Mouse (Mus musculus) E14TG2a.4 (cell line): ENCODE data around the gene Hyal3.

Experiments
- H3K27me3 ChIP-seq: 2 replicates; pipeline ENCODE4 v1.6.1; 2014; ENCODE audit warnings: low read length, control low read depth; ENCODE audit not compliant: insufficient read depth
- H3K36me3 ChIP-seq: 2 replicates; pipeline ENCODE4 v1.6.1; 2014; ENCODE audit warnings: low read length, control low read depth; ENCODE audit not compliant: insufficient read depth
- H3K4me1 ChIP-seq: replicated peaks from 2 replicates; pipeline ENCODE4 v1.6.1; 2014; ENCODE audit warnings: low read depth, low read length, control low read depth
- H3K4me3 ChIP-seq: replicated peaks from 2 replicates; pipeline ENCODE4 v1.5.1; 2014; ENCODE audit warnings: mild to moderate bottlenecking, low read length
- H3K9me3 ChIP-seq: 2 replicates; pipeline ENCODE4 v1.6.1; 2014; ENCODE audit warnings: low read length, control low read depth
- CTCF ChIP-seq: conservative IDR thresholded peaks from 2 replicates; pipeline ENCODE4 v1.5.1; 2014; ENCODE audit warnings: low read length
- NANOG ChIP-seq: IDR thresholded peaks from 2 replicates; pipeline ENCODE4 v1.6.1; 2014; ENCODE audit warnings: borderline replicate concordance, low read length, mixed read lengths
- POU5F1 ChIP-seq: IDR thresholded peaks from 2 replicates; pipeline ENCODE4 v1.6.1; 2014; ENCODE audit warnings: low read length, borderline replicate concordance

Gene Hyal3

GRCm38 (mm10) chr9:107541474-107542351, 38.9 kb upstream of the Hyal3 start, which contains the start of the genes Cyb561d2 and Nprl2:
Gene Cyb561d2, minus strand, starts transcription at chr9:107542193.
Gene Nprl2, plus strand, starts transcription at chr9:107542226.
- TF ChIP-seq POU5F1 = no peak
- TF ChIP-seq CTCF = no peak
- no peak for TF ChIP-seq NANOG
- H3K36me3 ChIP-seq = peaks cover 58% of the 10 kb centered on the region
- H3K9me3 ChIP-seq = no peaks in the 10 kb centered on the region
- H3K4me3 ChIP-seq = peak within 1 kb of the TSS; percentile 88
- peaks cover 71% of the 10 kb centered on the region for H3K4me1 ChIP-seq
- H3K27me3 ChIP-seq = no peaks in the 10 kb centered on the region

GRCm38 (mm10) chr9:107542352-107542686, 38.3 kb upstream of the Hyal3 start:
- peaks cover 72% of the 10 kb centered on the region for H3K4me1 ChIP-seq

GRCm38 (mm10) chr9:107542721-107543120, 37.9 kb upstream of the Hyal3 start:
- H3K27me3 ChIP-seq = peaks cover 5% of the 10 kb centered on the region
- no peak for TF ChIP-seq NANOG
- TF ChIP-seq POU5F1 = no peak
- TF ChIP-seq CTCF = no peak
- H3K9me3 ChIP-seq = no peaks in the 10 kb centered on the region
- H3K4me3 ChIP-seq = peak overlapping the region; percentile 88
- H3K4me1 ChIP-seq = peaks cover 72% of the 10 kb centered on the region
- H3K36me3 ChIP-seq = peaks cover 48% of the 10 kb centered on the region

More at GRCm38 (mm10) chr9:107542352-107542686, 38.3 kb upstream of the Hyal3 start:
- Histone ChIP-seq H3K27me3 (peaks cover under 1% of the 10 kb centered on the region; the same call in 1 of the 2 replicates), H3K4me3 (peak overlapping the region; percentile 88), H3K9me3 (no peaks in the 10 kb centered on the region), H3K36me3 (peaks cover 52% of the 10 kb centered on the region)
- TF ChIP-seq CTCF (no peak), POU5F1 (no peak), NANOG (no peak)

- H3K9me3 ChIP-seq = no peaks in the 10 kb centered on the region
- no peak overlapping the region for H3K4me3 ChIP-seq
- TF ChIP-seq POU5F1 (no peak), CTCF (no peak)
- H3K36me3 ChIP-seq = peaks cover 42% of the 10 kb centered on the region
- peaks cover 70% of the 10 kb centered on the region for H3K4me1 ChIP-seq
- H3K27me3 ChIP-seq = peaks cover 10% of the 10 kb centered on the region
Measured at GRCm38 (mm10) chr9:107543299-107543698, 37.3 kb upstream of the Hyal3 start.

GRCm38 (mm10) chr9:107544196-107544700, 36.4 kb upstream of the Hyal3 start:
- Histone ChIP-seq H3K9me3 (no peaks in the 10 kb centered on the region), H3K27me3 (peaks cover 20% of the 10 kb centered on the region), H3K4me3 (no peak overlapping the region), H3K36me3 (peaks cover 33% of the 10 kb centered on the region), H3K4me1 (peaks cover 74% of the 10 kb centered on the region)
- TF ChIP-seq CTCF (no peak), POU5F1 (no peak), NANOG (no peak)

GRCm38 (mm10) chr9:107544729-107545128, 35.9 kb upstream of the Hyal3 start:
- TF ChIP-seq NANOG = no peak
- TF ChIP-seq CTCF = no peak
- no peak for TF ChIP-seq POU5F1
- no peak overlapping the region for H3K4me3 ChIP-seq
- peaks cover 77% of the 10 kb centered on the region for H3K4me1 ChIP-seq
- H3K27me3 ChIP-seq = peaks cover 25% of the 10 kb centered on the region
- H3K36me3 ChIP-seq = peaks cover 28% of the 10 kb centered on the region
- no peaks in the 10 kb centered on the region for H3K9me3 ChIP-seq

GRCm38 (mm10) chr9:107545199-107545598, 35.4 kb upstream of the Hyal3 start:
- Histone ChIP-seq H3K9me3 (no peaks in the 10 kb centered on the region), H3K27me3 (peaks cover 29% of the 10 kb centered on the region), H3K36me3 (peaks cover 23% of the 10 kb centered on the region), H3K4me3 (no peak overlapping the region), H3K4me1 (peaks cover 77% of the 10 kb centered on the region)
- no peak for TF ChIP-seq POU5F1
- no peak for TF ChIP-seq NANOG
- no peak for TF ChIP-seq CTCF

- Histone ChIP-seq H3K27me3 (peaks cover 33% of the 10 kb centered on the region), H3K36me3 (peaks cover 20% of the 10 kb centered on the region), H3K4me1 (peaks cover 79% of the 10 kb centered on the region), H3K4me3 (no peak overlapping the region), H3K9me3 (no peaks in the 10 kb centered on the region)
- no peak for TF ChIP-seq POU5F1
- TF ChIP-seq CTCF = peak; percentile 92
Measured at GRCm38 (mm10) chr9:107545602-107546001, 35.0 kb upstream of the Hyal3 start.
